Mouse (Mus musculus) kidney, adult 2 months (tissue): ENCODE measurements at regions not wholly inside any gene's neighbourhood (a gene's known extent, or its start where the extent isn't known, plus 50 kb on each side); places are given as distances from the start of the nearest gene placed in this dataset.

ENCODE experiments used
- CTCF ChIP-seq: fragments of 200-500 bp; conservative IDR thresholded peaks from 2 replicates; pipeline ENCODE4 v1.5.1; 2011; ENCODE audit warnings: low read depth, mild to moderate bottlenecking, control low read depth, low read length, moderate library complexity, mixed read lengths; ENCODE audit not compliant: insufficient read depth, insufficient read length
- POLR2A ChIP-seq: fragments of 200-500 bp; IDR thresholded peaks from one replicate; pipeline ENCODE4 v1.6.1; 2011; ENCODE audit warnings: low read depth, low read length, control low read depth

- no peak for TF ChIP-seq POLR2A
- no peak for TF ChIP-seq CTCF
These were observed 457.0 kb upstream of the Fam160b2 start for GRCm38 (mm10) chr14:71056601-71057000.
